Mouse (Mus musculus) urinary bladder, adult 2 months (tissue): ENCODE results near the gene Olfr157. TPM values are rescaled to one million over a fixed set of nuclear protein-coding genes. Genes with fewer than 3 reads are reported as not detected.
"Not testable (repeated sequence)": the region's sequence is repeated elsewhere in the genome, so short reads cannot be mapped to it uniquely, and the experiment has no call there.

ENCODE experiments used
- DNase-seq: peaks from one replicate; pipeline ENCODE4 v3.0.0; 2022; ENCODE audit warnings: low spot score
- polyA plus RNA-seq: library from polyadenylated mRNA; depleted of rRNA; stranded (reverse); fragments of >200 nt; gene quantifications from 2 replicates; pipeline ENCODE4 v1.2.3, GENCODE M21; 2012; rRNA removed

Gene Olfr157
- polyA plus RNA-seq, 1 experiment: not detected

DNA sequence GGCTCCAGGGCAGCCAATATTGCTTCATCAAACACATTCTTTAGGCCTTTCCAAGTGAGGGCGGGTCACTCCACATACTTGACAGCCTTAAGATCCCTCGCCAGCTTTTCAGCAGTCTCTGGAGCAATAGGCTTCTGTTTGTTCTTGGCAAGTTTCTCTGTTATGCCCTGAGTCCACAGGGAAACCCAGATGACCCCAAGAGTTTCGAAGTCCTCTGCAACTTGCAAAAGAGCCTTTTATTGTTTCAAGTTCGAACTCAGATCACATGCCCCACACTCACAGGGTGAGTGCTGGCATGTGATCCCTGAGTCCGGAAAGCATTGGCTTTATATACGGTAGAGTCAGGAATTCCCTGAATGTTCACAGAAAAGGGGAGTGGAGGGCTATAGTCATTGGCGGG is 41.1 kb downstream of the Olfr157 start:
- no peak for DNase-seq

DNA sequence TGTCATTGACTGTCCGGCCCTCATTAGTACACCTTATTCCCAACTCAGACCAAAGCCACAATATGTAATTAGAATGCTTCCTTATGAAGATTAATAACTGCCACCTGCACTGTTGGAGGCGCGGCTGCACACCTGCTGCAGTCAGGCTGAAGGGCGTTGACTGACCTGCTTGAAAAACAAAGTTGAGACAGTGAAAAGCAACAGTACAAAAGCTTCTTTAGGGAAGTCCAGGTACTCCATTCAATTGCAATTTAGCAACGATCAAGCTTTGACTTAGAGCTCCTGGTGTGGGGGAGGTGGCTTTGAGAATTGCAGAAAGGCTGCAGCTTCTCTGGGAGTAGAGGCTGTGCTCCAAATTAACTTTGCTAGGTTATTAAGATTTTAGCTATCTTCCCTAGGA is 44.2 kb downstream of the Olfr157 start:
- not testable (repeated sequence) for DNase-seq

DNA sequence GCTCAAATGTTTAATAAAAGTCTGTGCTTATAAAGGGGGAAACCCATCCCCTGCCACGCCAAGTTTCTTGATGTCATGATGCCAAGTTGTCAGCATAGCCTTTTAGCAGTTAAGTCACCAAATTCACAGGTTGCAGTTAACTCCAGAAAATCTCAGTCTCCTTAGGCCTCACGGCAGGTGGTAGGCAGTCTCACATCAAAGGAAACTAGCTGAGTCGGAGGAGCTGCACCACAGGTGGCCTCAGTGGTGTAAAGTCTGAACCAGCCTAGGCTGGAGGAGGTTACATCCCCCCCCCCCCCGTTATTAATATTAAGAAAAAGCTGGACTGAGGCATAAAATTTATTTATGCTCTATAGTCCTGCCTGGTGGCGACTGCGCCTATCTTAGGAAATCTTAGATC is 44.7 kb downstream of the Olfr157 start:
- no peak for DNase-seq

Other genes starting within 250 kb of the Olfr157 start
- gene Npr2, start 208.3 kb downstream of the Olfr157 start, polyA plus RNA-seq: 54.7 and 69.7 TPM in 2 replicates
- 1.0 and 1.3 TPM in 2 replicates for gene Spag8, start 186.6 kb downstream of the Olfr157 start, polyA plus RNA-seq
- gene Hint2, start 183.7 kb downstream of the Olfr157 start, polyA plus RNA-seq: 107 and 112 TPM in 2 replicates
- gene Tmem8b, start 171.2 kb downstream of the Olfr157 start, polyA plus RNA-seq: 8.3 and 12.6 TPM in 2 replicates
- 0.41 and 0.51 TPM in 2 replicates for gene Fam221b, start 171.1 kb downstream of the Olfr157 start, polyA plus RNA-seq
- gene Olfr70, start 139.4 kb downstream of the Olfr157 start, polyA plus RNA-seq: not detected in 2 replicates
- not detected in 2 replicates for gene Olfr71, start 129.9 kb downstream of the Olfr157 start, polyA plus RNA-seq
- 5.2 and 7.8 TPM in 2 replicates for gene Hrct1, start 113.0 kb downstream of the Olfr157 start, polyA plus RNA-seq
- 1.2 and 1.6 TPM in 2 replicates for gene Spaar, start 110.2 kb downstream of the Olfr157 start, polyA plus RNA-seq
- gene Olfr159, start 69.2 kb downstream of the Olfr157 start, polyA plus RNA-seq: not detected in 2 replicates
- not detected in 2 replicates for gene Olfr156, start 16.3 kb downstream of the Olfr157 start, polyA plus RNA-seq
- not detected in 2 replicates for gene Olfr155, start 11.4 kb upstream of the Olfr157 start, polyA plus RNA-seq
- gene Reck, start 35.3 kb upstream of the Olfr157 start, polyA plus RNA-seq: 25.8 and 26.0 TPM in 2 replicates
- gene Glipr2, start 117.2 kb upstream of the Olfr157 start, polyA plus RNA-seq: 24.2 and 24.7 TPM in 2 replicates
- 0.04 and 0.07 TPM in 2 replicates for gene Ccin, start 143.3 kb upstream of the Olfr157 start, polyA plus RNA-seq
- gene Clta, start 164.3 kb upstream of the Olfr157 start, polyA plus RNA-seq: 300 and 319 TPM in 2 replicates
- gene Gne, start 244.0 kb upstream of the Olfr157 start, polyA plus RNA-seq: 11.6 and 17.9 TPM in 2 replicates